Mouse (Mus musculus) CH12F3 (cell line): ENCODE data around the gene Cnksr2.

ENCODE experiments used
- in situ Hi-C: fragments of 300-500 bp; cut with MboI; formaldehyde crosslinking; loops from 2 replicates; pipeline ENCODE4 v1.14.3; 2020; ENCODE audit warnings: low sequenced_read_pairs

Gene Cnksr2

GRCm38 (mm10) chrX:158043057-158043843 lies at the start of gene Cnksr2:
Cnksr2 (minus strand) TSS chrX:158043294.
- in situ Hi-C loops: no loop called here

GRCm38 (mm10) chrX:158043844-158044140 lies 698 bp upstream of the Cnksr2 start:
- in situ Hi-C loops: no loop called here

- in situ Hi-C loops: no loop called here
Measured at GRCm38 (mm10) chrX:158042255-158043056, 638 bp downstream of the Cnksr2 start.

- in situ Hi-C loops: no loop called here
Measured at GRCm38 (mm10) chrX:158041703-158042102, 1.4 kb downstream of the Cnksr2 start.

- in situ Hi-C loops: no loop called here
Measured at GRCm38 (mm10) chrX:157951698-157952097, 91.4 kb downstream of the Cnksr2 start.

- in situ Hi-C loops: no loop called here
Measured at GRCm38 (mm10) chrX:157949256-157949655, 93.8 kb downstream of the Cnksr2 start.

GRCm38 (mm10) chrX:157945121-157945520 lies 98.0 kb downstream of the Cnksr2 start:
- in situ Hi-C loops: no loop called here

- in situ Hi-C loops: no loop called here
Measured at GRCm38 (mm10) chrX:157936611-157937010, 106.5 kb downstream of the Cnksr2 start.

GRCm38 (mm10) chrX:157920093-157920492 lies 123.0 kb downstream of the Cnksr2 start:
- in situ Hi-C loops: no loop called here

GRCm38 (mm10) chrX:157829983-157830382 lies 213.1 kb downstream of the Cnksr2 start:
- in situ Hi-C loops: no loop called here

GRCm38 (mm10) chrX:157818921-157819260 lies 224.2 kb downstream of the Cnksr2 start:
- in situ Hi-C loops: no loop called here

GRCm38 (mm10) chrX:157818207-157818920 lies 224.7 kb downstream of the Cnksr2 start, which contains the start of gene Klhl34:
Klhl34 (plus strand) TSS chrX:157818435.
- in situ Hi-C loops: no loop called here

- in situ Hi-C loops: no loop called here
Measured at GRCm38 (mm10) chrX:157817571-157818206, 225.4 kb downstream of the Cnksr2 start.

- in situ Hi-C loops: no loop called here
Measured at GRCm38 (mm10) chrX:157809721-157810120, 233.4 kb downstream of the Cnksr2 start.

- in situ Hi-C loops: no loop called here
Measured at GRCm38 (mm10) chrX:157801669-157802068, 241.4 kb downstream of the Cnksr2 start.
